Mouse (Mus musculus) forebrain, embryonic 10.5 days (tissue): ENCODE results near the gene Irs1. TPM values are rescaled to one million over a fixed set of nuclear protein-coding genes. Genes with fewer than 3 reads are reported as not detected.

ENCODE experiments used
- DNase-seq: peaks from one replicate; pipeline ENCODE4 v3.0.0-alpha.2; 2017; ENCODE audit warnings: low spot score; ENCODE audit errors: extremely low spot score
- H3K27ac ChIP-seq: fragments of 300-500 bp; sonication (generic); 2 replicates; pipeline ENCODE4 v1.5.1; 2016; ENCODE audit warnings: mild to moderate bottlenecking
- H3K27me3 ChIP-seq: fragments of 300-500 bp; sonication (generic); 2 replicates; pipeline ENCODE4 v1.6.1; 2016; ENCODE audit warnings: mild to moderate bottlenecking; ENCODE audit not compliant: poor library complexity, severe bottlenecking
- H3K36me3 ChIP-seq: fragments of 300-500 bp; sonication (generic); replicated peaks from 2 replicates; pipeline ENCODE4 v1.6.1; 2016; ENCODE audit warnings: mild to moderate bottlenecking, moderate library complexity
- H3K4me1 ChIP-seq: fragments of 300-500 bp; sonication (generic); 2 replicates; pipeline ENCODE4 v1.6.1; 2016
- H3K4me3 ChIP-seq: fragments of 300-500 bp; sonication (generic); 2 replicates; pipeline ENCODE4 v1.5.1; 2016; ENCODE audit warnings: mild to moderate bottlenecking, moderate library complexity
- H3K9me3 ChIP-seq: fragments of 300-500 bp; sonication (generic); 2 replicates; pipeline ENCODE4 v1.6.1; 2016; ENCODE audit warnings: mild to moderate bottlenecking, moderate library complexity
- WGBS: fragments of 180-500 bp; shearing (Covaris S2); methylation state at CpG from one replicate; pipeline ENCODE4 v1.1.7; 2016; 5-methylcytosine and 5-hydroxymethylcytosine counted together
- polyA plus RNA-seq: library from polyadenylated mRNA; unstranded; fragments of >200 nt; fragmentation: Nextera tagmentation; extraction: Ambion mirVana; gene quantifications from 2 replicates; pipeline ENCODE4 v1.2.1, GENCODE M21; 2016

Irs1 gene
- polyA plus RNA-seq, 1 experiment from 2014 or later = 11.8 TPM

DNA sequence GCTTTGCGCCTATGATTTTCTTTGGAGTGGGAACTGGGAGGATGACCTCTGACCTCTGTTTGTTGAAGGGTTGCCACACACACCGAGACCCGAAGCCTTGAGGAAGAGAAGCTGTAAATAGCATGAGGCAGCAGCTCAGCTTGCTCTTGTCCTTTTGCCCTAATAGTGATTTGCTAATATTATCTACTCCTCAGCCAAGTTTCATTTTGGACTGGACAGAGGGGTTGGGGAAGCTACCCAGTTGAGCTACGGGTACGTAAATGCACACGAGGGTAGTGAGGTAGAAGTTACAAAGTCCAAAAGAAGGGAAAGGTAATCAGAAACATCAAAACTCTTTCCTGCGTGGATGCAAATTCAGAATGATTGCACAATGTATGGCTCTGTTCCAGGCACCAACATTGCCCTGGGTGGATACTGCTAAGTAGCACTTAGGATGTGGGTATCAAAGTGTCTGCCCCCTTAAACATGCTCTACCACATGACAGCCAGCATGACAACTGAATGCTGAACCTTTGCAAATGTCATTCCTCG lies 107.2 kb downstream of the Irs1 start:
- no peaks in the 10 kb centered on the region for H3K4me1 ChIP-seq
- no peaks in the 10 kb centered on the region for H3K27me3 ChIP-seq
- no peak for DNase-seq
- no peaks in the 10 kb centered on the region for H3K36me3 ChIP-seq
- 85% methylated on average over 8 of the region's 8 CpGs for WGBS
- H3K4me3 ChIP-seq = no peak overlapping the region
- no peaks in the 10 kb centered on the region for H3K9me3 ChIP-seq
- H3K27ac ChIP-seq = no peak overlapping the region

Other genes starting within 250 kb of the Irs1 start
- 31.1 and 31.3 TPM in 2 replicates for gene Gm9747, start 58.3 kb downstream of the Irs1 start, polyA plus RNA-seq
- 10.2 and 10.6 TPM in 2 replicates for gene Rhbdd1, start 25.0 kb upstream of the Irs1 start, polyA plus RNA-seq